Mouse (Mus musculus): ENCODE results near the gene Whamm. TPM values are rescaled to one million over a fixed set of nuclear protein-coding genes. Genes with fewer than 3 reads are reported as not detected.

The Whamm gene
- total and polyA plus RNA-seq, 3 experiments: 5.4 to 13.3 (median 13.3) TPM

GRCm38 (mm10) chr7:81604991-81605390 lies 33.9 kb downstream of the Whamm start:
- in situ Hi-C loops (cut with MboI; ENCODE audit: low pct_ligation_motif_present, low pct_unique_long_range_greater_than_20kb, low sequenced_read_pairs): no loop called here

GRCm38 (mm10) chr7:81605489-81605888 lies 34.4 kb downstream of the Whamm start:
- DNase-seq (ENCODE audit: extremely low read depth): no peak
- in situ Hi-C loops (cut with MboI; ENCODE audit: low pct_ligation_motif_present, low pct_unique_long_range_greater_than_20kb, low sequenced_read_pairs) (no loop called here), dilution Hi-C loops (cut with MboI; ENCODE audit: extremely low pct_ligation_motif_present, extremely low pct_unique_long_range_greater_than_20kb, low sequenced_read_pairs) (no loop called here)
- no peaks in the 10 kb centered on the region for H3K9me3 ChIP-seq (replicated peaks; ENCODE audit: low read length)
- H3K79me2 ChIP-seq (replicated peaks; ENCODE audit: control insufficient read depth, extremely low read depth, insufficient read depth, poor library complexity, severe bottlenecking): no peaks in the 10 kb centered on the region
- H3K4me3 ChIP-seq (replicated peaks in 1 of 3; ENCODE audit: low read depth in 2 of 3, low read length in 2 of 3, poor library complexity in 1 of 3): no peak overlapping the region
- H3K4me1 ChIP-seq (ENCODE audit: control insufficient read depth in 1 of 2, insufficient read depth in 2 of 2): no peaks in the 10 kb centered on the region
- H3K4me2 ChIP-seq (ENCODE audit: insufficient read depth, low read depth, poor library complexity, severe bottlenecking): no peak overlapping the region
- no peak overlapping the region for H3K27ac ChIP-seq (ENCODE audit: insufficient read depth, low read depth)
- H3K36me3 ChIP-seq (replicated peaks in 1 of 2; ENCODE audit: control insufficient read depth in 1 of 2, insufficient read depth in 1 of 2, low read length in 1 of 2): no peaks in the 10 kb centered on the region
- no peak overlapping the region for H3K9ac ChIP-seq (ENCODE audit: insufficient read depth, low read depth)
- H3K27me3 ChIP-seq (replicated peaks): no peaks in the 10 kb centered on the region
- TF ChIP-seq CHD1 (IDR thresholded peaks at IDR 0.05; ENCODE audit: low read depth, low read length) (no peak), ZNF384 (IDR thresholded peaks at IDR 0.05; ENCODE audit: low read depth, low read length) (no peak), GABPA (IDR thresholded peaks at IDR 0.05; ENCODE audit: insufficient replicate concordance, low read depth, low read length) (no peak), SIN3A (IDR thresholded peaks at IDR 0.05; ENCODE audit: low read length) (no peak), ETS1 (conservative IDR thresholded peaks at IDR 0.05; ENCODE audit: low read depth, low read length) (no peak), RCOR1 (conservative IDR thresholded peaks at IDR 0.05; ENCODE audit: low read depth, low read length) (no peak), SMC3 (IDR thresholded peaks at IDR 0.05; ENCODE audit: low read depth, low read length) (no peak), RAD21 (IDR thresholded peaks at IDR 0.05; ENCODE audit: low read depth, low read length) (no peak), TBP (conservative IDR thresholded peaks at IDR 0.05; ENCODE audit: low read depth, low read length) (no peak), CTCF (conservative IDR thresholded peaks at IDR 0.05 in 1 of 2, IDR thresholded peaks at IDR 0.05 in 1 of 2; ENCODE audit: low read depth in 2 of 2, low read length in 2 of 2) (no peak), JUN (IDR thresholded peaks at IDR 0.05; ENCODE audit: insufficient read depth, low read depth, low read length) (no peak), CHD2 (IDR thresholded peaks at IDR 0.05; ENCODE audit: low read length) (no peak), ZKSCAN1 (IDR thresholded peaks at IDR 0.05; ENCODE audit: borderline replicate concordance, low read depth, low read length) (no peak), IRF4 (IDR thresholded peaks at IDR 0.05; ENCODE audit: low read depth, low read length) (no peak), POLR2A (IDR thresholded peaks at IDR 0.05; ENCODE audit: low read depth, low read length) (no peak), UBTF (IDR thresholded peaks at IDR 0.05; ENCODE audit: low read depth, low read length) (no peak), ELF1 (IDR thresholded peaks at IDR 0.05; ENCODE audit: low read depth, low read length) (no peak), BHLHE40 (IDR thresholded peaks at IDR 0.05; ENCODE audit: low read depth, low read length) (no peak)

More at GRCm38 (mm10) chr7:81604991-81605390, 33.9 kb downstream of the Whamm start:
- DNase-seq (ENCODE audit: extremely low read depth): no peak
- no peaks in the 10 kb centered on the region for H3K79me2 ChIP-seq (replicated peaks; ENCODE audit: control insufficient read depth, extremely low read depth, insufficient read depth, poor library complexity, severe bottlenecking)
- H3K9me3 ChIP-seq (replicated peaks; ENCODE audit: low read length): no peaks in the 10 kb centered on the region
- dilution Hi-C loops (cut with MboI; ENCODE audit: extremely low pct_ligation_motif_present, extremely low pct_unique_long_range_greater_than_20kb, low sequenced_read_pairs): no loop called here
- H3K4me2 ChIP-seq (ENCODE audit: insufficient read depth, low read depth, poor library complexity, severe bottlenecking): no peak overlapping the region
- H3K36me3 ChIP-seq (replicated peaks in 1 of 2; ENCODE audit: control insufficient read depth in 1 of 2, insufficient read depth in 1 of 2, low read length in 1 of 2): no peaks in the 10 kb centered on the region
- no peaks in the 10 kb centered on the region for H3K4me1 ChIP-seq (ENCODE audit: control insufficient read depth in 1 of 2, insufficient read depth in 2 of 2)
- no peak overlapping the region for H3K9ac ChIP-seq (ENCODE audit: insufficient read depth, low read depth)
- no peak overlapping the region for H3K4me3 ChIP-seq (replicated peaks in 1 of 3; ENCODE audit: low read depth in 2 of 3, low read length in 2 of 3, poor library complexity in 1 of 3)
- no peaks in the 10 kb centered on the region for H3K27me3 ChIP-seq (replicated peaks)
- no peak overlapping the region for H3K27ac ChIP-seq (ENCODE audit: insufficient read depth, low read depth)
- TF ChIP-seq JUN (IDR thresholded peaks at IDR 0.05; ENCODE audit: insufficient read depth, low read depth, low read length): no peak
- no peak for TF ChIP-seq ETS1 (conservative IDR thresholded peaks at IDR 0.05; ENCODE audit: low read depth, low read length)
- no peak for TF ChIP-seq RCOR1 (conservative IDR thresholded peaks at IDR 0.05; ENCODE audit: low read depth, low read length)
- no peak for TF ChIP-seq GABPA (IDR thresholded peaks at IDR 0.05; ENCODE audit: insufficient replicate concordance, low read depth, low read length)
- no peak for TF ChIP-seq BHLHE40 (IDR thresholded peaks at IDR 0.05; ENCODE audit: low read depth, low read length)
- no peak for TF ChIP-seq POLR2AphosphoS2 (IDR thresholded peaks at IDR 0.05; ENCODE audit: low read depth, low read length)
- no peak for TF ChIP-seq MAZ (IDR thresholded peaks at IDR 0.05; ENCODE audit: low read depth, low read length)
- no peak for TF ChIP-seq RAD21 (IDR thresholded peaks at IDR 0.05; ENCODE audit: low read depth, low read length)
- TF ChIP-seq POLR2A (IDR thresholded peaks at IDR 0.05; ENCODE audit: low read depth, low read length): no peak
- no peak for TF ChIP-seq NELFE (IDR thresholded peaks at IDR 0.05; ENCODE audit: low read depth, low read length)
- no peak for TF ChIP-seq EP300 (IDR thresholded peaks at IDR 0.05; ENCODE audit: low read length)
- no peak for TF ChIP-seq TCF12 (IDR thresholded peaks at IDR 0.05; ENCODE audit: low read depth, low read length)
- no peak for TF ChIP-seq USF1 (IDR thresholded peaks at IDR 0.05; ENCODE audit: low read depth, low read length)

All from CH12.LX (cell line).